Mouse (Mus musculus): ENCODE measurements around the gene Cacng8. TPM values are rescaled to one million over a fixed set of nuclear protein-coding genes. Genes with fewer than 3 reads are reported as not detected.

The Cacng8 gene
- polyA plus RNA-seq (2012; rRNA removed), result 17.7 and 17.9 TPM in 2 replicates

GRCm38 (mm10) chr7:3390413-3391080 is at the start of gene Cacng8:
TSS of gene Cacng8 (plus strand) at chr7:3390683.

GRCm38 (mm10) chr7:3423895-3424294 is 33.4 kb downstream of the Cacng8 start, which contains the start of gene Cacng6:
TSS of gene Cacng6 (plus strand) at chr7:3424195.

Other genes starting within 250 kb of the Cacng8 start
- gene AU018091, start 221.5 kb upstream of the Cacng8 start, polyA plus RNA-seq (2012; rRNA removed), result 0.11 TPM in 1 of 2 replicates, not detected in the other
- gene Nlrp12, start 140.9 kb upstream of the Cacng8 start, polyA plus RNA-seq (2012; rRNA removed), result 0.01 and 0.02 TPM in 2 replicates
- 39.7 and 67.5 TPM in 2 replicates for gene Myadm, start 101.6 kb upstream of the Cacng8 start, polyA plus RNA-seq (2012; rRNA removed)
- gene Prkcg, start 101.5 kb upstream of the Cacng8 start, polyA plus RNA-seq (2012; rRNA removed), result 3.1 and 3.6 TPM in 2 replicates
- 137 and 141 TPM in 2 replicates for gene Cacng7, start 57.7 kb upstream of the Cacng8 start, polyA plus RNA-seq (2012; rRNA removed)
- 0.04 and 1.8 TPM in 2 replicates for gene Cacng6, start 33.5 kb downstream of the Cacng8 start, polyA plus RNA-seq (2012; rRNA removed)
- gene Tarm1, start 111.9 kb downstream of the Cacng8 start, polyA plus RNA-seq (2012; rRNA removed), result 0.05 and 0.21 TPM in 2 replicates
- 1.6 and 2.2 TPM in 2 replicates for gene Oscar, start 225.5 kb downstream of the Cacng8 start, polyA plus RNA-seq (2012; rRNA removed)
- gene Ndufa3, start 226.7 kb downstream of the Cacng8 start, polyA plus RNA-seq (2012; rRNA removed), result 221 and 222 TPM in 2 replicates
- 34.6 and 38.4 TPM in 2 replicates for gene Tfpt, start 239.2 kb downstream of the Cacng8 start, polyA plus RNA-seq (2012; rRNA removed)
- gene Prpf31, start 239.3 kb downstream of the Cacng8 start, polyA plus RNA-seq (2012; rRNA removed), result 72.9 and 84.7 TPM in 2 replicates